Mouse (Mus musculus) lung, postnatal 0 days (tissue): ENCODE data around the gene Trappc6a. TPM values are rescaled to one million over a fixed set of nuclear protein-coding genes. Genes with fewer than 3 reads are reported as not detected.

Source experiments
- ATAC-seq: fragments of 200-750 bp; cut with Nextera tagmentation; 2 replicates; pipeline ENCODE4 v1.8.0; 2017; ENCODE audit warnings: moderate library complexity
- DNase-seq: peaks from one replicate; pipeline ENCODE4 v3.0.0-alpha.2; 2016; ENCODE audit warnings: low spot score
- H3K27ac ChIP-seq: fragments of 300-500 bp; sonication (generic); 2 replicates; pipeline ENCODE4 v1.5.1; 2014; ENCODE audit warnings: antibody characterized with exemption, mild to moderate bottlenecking, low read length, mixed read lengths
- H3K27me3 ChIP-seq: fragments of 300-500 bp; sonication (generic); replicated peaks from 2 replicates; pipeline ENCODE4 v1.6.1; 2014; ENCODE audit warnings: low read length, mixed read lengths; ENCODE audit not compliant: insufficient read depth
- H3K36me3 ChIP-seq: fragments of 300-500 bp; sonication (generic); 2 replicates; pipeline ENCODE4 v1.6.1; 2014; ENCODE audit warnings: low read length, mixed read lengths; ENCODE audit not compliant: insufficient read depth
- H3K4me1 ChIP-seq: fragments of 300-500 bp; sonication (generic); 2 replicates; pipeline ENCODE4 v1.6.1; 2014; ENCODE audit warnings: antibody characterized with exemption, low read depth, low read length, mixed read lengths; ENCODE audit not compliant: insufficient read depth
- H3K4me2 ChIP-seq: fragments of 300-500 bp; sonication (generic); replicated peaks from 2 replicates; pipeline ENCODE4 v1.6.1; 2014; ENCODE audit warnings: low read depth, mild to moderate bottlenecking, low read length, moderate library complexity, mixed read lengths
- H3K4me3 ChIP-seq: fragments of 300-500 bp; sonication (generic); 2 replicates; pipeline ENCODE4 v1.5.1; 2014; ENCODE audit warnings: low read depth, low read length
- H3K9ac ChIP-seq: fragments of 300-500 bp; sonication (generic); replicated peaks from 2 replicates; pipeline ENCODE4 v1.6.1; 2014; ENCODE audit warnings: low read depth, mild to moderate bottlenecking
- H3K9me3 ChIP-seq: fragments of 300-500 bp; sonication (generic); 2 replicates; pipeline ENCODE4 v1.6.1; 2016; ENCODE audit warnings: low read length, mixed read lengths
- CTCF ChIP-seq: IDR thresholded peaks from 2 replicates; pipeline ENCODE4 v1.5.1; 2016; ENCODE audit warnings: antibody characterized with exemption, mild to moderate bottlenecking
- EP300 ChIP-seq: IDR thresholded peaks from 2 replicates; pipeline ENCODE4 v1.6.1; 2016; ENCODE audit warnings: antibody characterized with exemption, mild to moderate bottlenecking, control low read depth
- WGBS: fragments of 180-500 bp; shearing (Covaris S2); extraction: QIAGEN DNeasy Blood & Tissue Kit; methylation state at CpG from one replicate; pipeline ENCODE4 v1.1.7; 2014; 5-methylcytosine and 5-hydroxymethylcytosine counted together
- polyA plus RNA-seq: library from polyadenylated mRNA; unstranded; fragments of >200 nt; fragmentation: Nextera tagmentation; extraction: Ambion mirVana; gene quantifications from 2 replicates; pipeline ENCODE4 v1.2.1, GENCODE M21; 2015

Gene Trappc6a
- polyA plus RNA-seq, 1 experiment from 2014 or later, result 91.9 TPM

DNA sequence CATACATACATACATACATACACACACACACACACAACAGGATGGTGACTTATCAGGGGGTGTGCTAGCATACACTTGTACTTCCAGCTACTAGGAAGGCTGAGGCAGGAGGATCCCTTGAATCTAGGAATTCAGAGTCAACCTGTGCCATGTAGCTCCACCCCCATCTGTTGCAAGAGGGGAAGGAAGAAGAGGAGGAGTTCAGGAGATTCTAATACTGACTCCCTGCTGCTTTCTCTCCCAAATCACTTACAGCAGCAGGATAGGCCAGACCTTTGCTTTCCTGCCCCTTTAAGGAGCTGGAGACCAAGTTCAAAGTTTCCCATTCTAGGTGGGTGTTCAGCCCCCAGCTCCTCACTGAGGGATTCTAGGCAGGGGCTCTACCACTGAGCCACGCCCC is 22.7 kb upstream of the Trappc6a start:
- Histone ChIP-seq H3K4me1 (no peaks in the 10 kb centered on the region), H3K9me3 (no peaks in the 10 kb centered on the region), H3K9ac (no peak overlapping the region), H3K36me3 (no peaks in the 10 kb centered on the region), H3K27me3 (peaks cover 15% of the 10 kb centered on the region; the same call in 1 of the 2 replicates), H3K27ac (no peak overlapping the region), H3K4me3 (no peak overlapping the region), H3K4me2 (no peak overlapping the region)
- no peak for ATAC-seq
- no peak for DNase-seq
- WGBS, result 83% methylated on average over 1 of the region's 1 CpGs
- no peak for TF ChIP-seq CTCF
- no peak for TF ChIP-seq EP300

DNA sequence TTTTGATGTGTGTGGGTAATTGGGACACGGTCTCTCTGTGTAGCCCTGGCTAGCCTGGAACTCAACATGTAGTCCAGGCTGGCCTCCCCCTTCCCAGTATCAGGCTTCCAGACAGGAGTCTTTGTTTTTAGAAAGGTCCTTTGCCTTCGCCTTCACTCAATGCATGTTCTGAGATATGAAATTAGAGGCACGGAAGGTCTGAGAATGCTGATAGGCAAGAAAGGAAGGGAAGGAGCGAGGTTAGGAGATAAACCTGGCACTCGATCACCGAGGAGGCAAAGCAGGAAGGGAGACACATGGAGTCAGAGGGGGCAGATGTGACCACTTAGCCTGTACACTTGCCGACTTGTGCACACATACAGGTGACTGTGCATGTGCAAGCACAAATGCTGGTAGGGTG is 21.6 kb upstream of the Trappc6a start:
- no peak for DNase-seq
- WGBS, result 83% methylated on average over 7 of the region's 7 CpGs
- Histone ChIP-seq H3K36me3 (no peaks in the 10 kb centered on the region), H3K4me3 (no peak overlapping the region), H3K27me3 (peaks cover 15% of the 10 kb centered on the region; the same call in 1 of the 2 replicates), H3K4me2 (no peak overlapping the region), H3K9ac (no peak overlapping the region), H3K9me3 (no peaks in the 10 kb centered on the region), H3K27ac (no peak overlapping the region), H3K4me1 (no peaks in the 10 kb centered on the region)
- no peak for TF ChIP-seq CTCF
- no peak for TF ChIP-seq EP300
- ATAC-seq, result no peak

DNA sequence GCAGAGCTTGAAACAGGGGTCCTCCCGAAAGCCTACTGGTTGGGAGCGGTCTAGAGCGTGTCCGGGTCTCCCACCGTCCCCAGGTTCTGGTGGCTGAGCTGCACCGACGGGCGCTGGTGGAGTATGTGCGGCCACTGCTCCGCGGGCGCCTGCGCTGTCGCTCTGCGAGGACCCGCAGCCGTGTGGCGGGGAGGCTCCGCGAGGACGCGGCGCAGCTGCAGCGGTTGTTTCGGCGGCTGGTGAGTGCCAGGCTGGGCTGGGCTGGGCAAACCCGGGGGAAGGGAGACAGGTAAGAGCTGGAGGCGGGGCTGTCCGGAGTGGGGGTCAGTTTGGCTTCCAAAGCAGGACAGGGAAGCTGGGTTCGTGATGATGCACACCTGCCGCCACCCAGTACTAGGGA is 18.7 kb upstream of the Trappc6a start:
- DNase-seq (no peak), ATAC-seq (no peak)
- H3K27ac ChIP-seq, result no peak overlapping the region
- peak overlapping the region; percentile 11; the same call in 1 of the 2 replicates for H3K4me2 ChIP-seq
- no peaks in the 10 kb centered on the region for H3K9me3 ChIP-seq
- WGBS, result 23% methylated on average over 28 of the region's 31 CpGs
- H3K4me3 ChIP-seq, result no peak overlapping the region
- H3K36me3 ChIP-seq, result no peaks in the 10 kb centered on the region
- no peak for TF ChIP-seq EP300
- TF ChIP-seq CTCF, result no peak
- H3K27me3 ChIP-seq, result peaks cover 15% of the 10 kb centered on the region; the same call in 1 of the 2 replicates
- no peak overlapping the region for H3K9ac ChIP-seq
- no peaks in the 10 kb centered on the region for H3K4me1 ChIP-seq

DNA sequence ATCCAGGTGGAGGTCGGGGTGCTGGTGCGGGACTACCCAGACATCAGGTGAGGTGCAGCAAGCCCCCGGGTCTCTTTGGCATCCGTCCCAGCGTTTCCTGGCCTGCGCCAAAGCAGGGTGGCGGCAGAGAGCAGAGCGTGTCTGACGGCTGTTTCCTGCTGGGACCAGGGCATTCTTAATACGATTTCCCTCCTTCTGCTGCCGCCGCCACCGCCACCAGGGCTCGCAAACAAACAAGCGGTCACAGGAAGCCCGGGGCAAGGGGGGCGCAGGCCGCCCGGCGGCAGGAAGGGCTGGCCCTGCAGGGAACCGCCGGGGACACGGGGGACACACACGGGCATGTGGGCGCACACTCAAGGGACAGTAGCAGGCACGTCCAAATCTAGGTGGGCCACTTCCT is 16.5 kb upstream of the Trappc6a start:
- peak; percentile 72 for DNase-seq
- WGBS, result 1% methylated on average over 24 of the region's 26 CpGs
- H3K4me3 ChIP-seq, result no peak overlapping the region
- H3K36me3 ChIP-seq, result no peaks in the 10 kb centered on the region
- H3K27ac ChIP-seq, result 0 out of 2 replicates have a peak overlapping the region, but pooled peaks have one; percentile 43
- H3K9me3 ChIP-seq, result no peaks in the 10 kb centered on the region
- no peak overlapping the region for H3K9ac ChIP-seq
- peaks cover 15% of the 10 kb centered on the region; the same call in 1 of the 2 replicates for H3K27me3 ChIP-seq
- peak; percentile 83 for ATAC-seq
- H3K4me1 ChIP-seq, result no peaks in the 10 kb centered on the region
- peak overlapping the region; percentile 45 for H3K4me2 ChIP-seq
- peak; percentile 66 for TF ChIP-seq CTCF
- peak; percentile 20; the same call in 1 of the 2 replicates for TF ChIP-seq EP300

DNA sequence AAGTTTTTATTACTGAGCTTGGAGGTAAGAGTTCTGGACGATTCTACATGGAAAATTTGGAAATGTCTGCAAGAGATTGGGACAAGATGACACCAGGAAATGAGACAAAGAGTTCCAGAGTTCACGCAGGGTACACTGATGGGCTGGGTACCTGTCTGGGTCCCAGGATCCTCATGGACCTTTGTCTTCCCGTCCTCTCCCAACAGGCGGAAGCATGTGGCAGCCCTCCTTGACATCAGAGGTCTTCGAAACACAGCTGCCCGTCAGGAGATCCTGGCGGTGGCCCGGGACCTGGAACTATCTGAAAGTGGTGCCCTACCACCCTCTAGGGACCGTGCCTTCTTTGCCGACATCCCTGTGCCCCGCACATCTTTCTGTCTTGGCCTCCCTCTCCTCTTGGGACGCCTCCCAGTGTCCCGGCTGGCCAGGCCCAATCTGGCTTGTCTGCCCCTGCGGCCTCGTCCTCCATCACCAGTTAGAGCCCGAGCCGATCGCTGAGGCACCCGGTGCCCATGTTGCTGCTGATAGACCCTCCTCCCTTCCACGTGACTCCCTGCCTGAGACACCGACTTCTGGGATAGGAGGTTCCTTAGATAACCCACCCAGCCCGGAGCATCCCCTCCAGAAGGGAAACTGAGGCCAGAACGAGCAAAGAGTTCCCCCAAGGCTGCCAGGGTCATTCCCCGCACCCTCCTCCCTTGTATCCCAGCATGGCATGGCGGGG is 13.3 kb upstream of the Trappc6a start:
- Histone ChIP-seq H3K4me1 (no peaks in the 10 kb centered on the region), H3K4me2 (no peak overlapping the region), H3K36me3 (no peaks in the 10 kb centered on the region), H3K27me3 (peaks cover 2% of the 10 kb centered on the region; the same call in 1 of the 2 replicates), H3K4me3 (no peak overlapping the region), H3K9ac (no peak overlapping the region), H3K9me3 (no peaks in the 10 kb centered on the region), H3K27ac (no peak overlapping the region)
- 73% methylated on average over 25 of the region's 25 CpGs for WGBS
- ATAC-seq (no peak), DNase-seq (no peak)
- TF ChIP-seq CTCF (no peak), EP300 (no peak)

DNA sequence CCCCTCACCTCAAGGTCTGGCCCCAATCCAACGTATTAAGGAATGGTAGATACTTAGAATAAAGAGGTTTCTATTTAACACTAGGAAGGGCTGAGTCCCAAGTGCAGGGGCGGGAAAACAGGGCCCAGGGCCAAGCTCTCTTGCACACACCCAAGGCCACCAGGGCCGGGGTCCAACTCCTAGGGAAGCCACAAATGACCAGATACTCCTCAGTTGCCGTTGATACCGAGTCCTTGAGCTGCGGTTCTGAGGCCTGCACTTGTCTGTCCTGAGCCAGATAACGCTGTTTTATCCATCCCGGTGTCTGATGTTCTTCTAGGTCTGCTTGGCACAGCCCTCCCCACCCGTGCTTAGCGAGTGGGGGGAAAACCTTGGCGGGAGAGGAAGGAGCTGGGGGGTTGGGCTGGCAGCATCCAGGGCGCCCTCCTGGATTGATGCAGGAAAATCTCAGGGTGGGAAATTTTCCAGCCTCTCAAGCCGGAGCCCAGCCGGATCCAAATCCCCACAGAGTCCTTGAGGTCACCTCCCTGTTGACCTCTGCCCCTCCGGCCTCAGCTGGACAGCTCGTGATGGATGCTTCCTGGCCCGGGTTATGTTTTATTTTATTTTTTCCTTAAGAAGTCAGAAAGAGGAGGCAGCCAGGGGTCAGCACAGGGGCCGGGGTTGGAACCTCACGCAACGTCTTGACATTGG is 12.5 kb upstream of the Trappc6a start:
- Histone ChIP-seq H3K36me3 (no peaks in the 10 kb centered on the region), H3K4me1 (no peaks in the 10 kb centered on the region), H3K9me3 (no peaks in the 10 kb centered on the region), H3K27me3 (no peaks in the 10 kb centered on the region), H3K4me2 (no peak overlapping the region), H3K4me3 (no peak overlapping the region), H3K9ac (no peak overlapping the region), H3K27ac (no peak overlapping the region)
- DNase-seq, result peak; percentile 64
- WGBS, result 23% methylated on average over 20 of the region's 20 CpGs
- TF ChIP-seq CTCF (no peak), EP300 (no peak)
- peak; percentile 30; the same call in 1 of the 2 replicates for ATAC-seq
